Mouse (Mus musculus) cerebellum, adult 9-11 months (tissue): ENCODE data around the gene Pmis2.

Source experiments
- DNase-seq: peaks from one replicate; pipeline ENCODE4 v3.0.0; 2022

Gene Pmis2

GRCm38 (mm10) chr7:30671480-30671879 is at the start of gene Pmis2:
Gene Pmis2, minus strand, starts transcription at chr7:30671605.
- no peak for DNase-seq

GRCm38 (mm10) chr7:30719669-30720068 is 48.3 kb upstream of the Pmis2 start:
- DNase-seq = no peak

GRCm38 (mm10) chr7:30717716-30718046 is 46.3 kb upstream of the Pmis2 start:
- no peak for DNase-seq

GRCm38 (mm10) chr7:30717006-30717715 is 45.8 kb upstream of the Pmis2 start:
- DNase-seq = no peak

- no peak for DNase-seq
Measured at GRCm38 (mm10) chr7:30711942-30712341, 40.5 kb upstream of the Pmis2 start, which contains the start of gene Atp4a. Gene Atp4a, plus strand, starts transcription at chr7:30712209.

GRCm38 (mm10) chr7:30707441-30707840 is 36.0 kb upstream of the Pmis2 start:
- DNase-seq = no peak

GRCm38 (mm10) chr7:30706214-30706882 is 34.9 kb upstream of the Pmis2 start:
- no peak for DNase-seq

GRCm38 (mm10) chr7:30698589-30698988 is 27.2 kb upstream of the Pmis2 start, which contains the start of gene 2200002J24Rik:
Gene 2200002J24Rik, plus strand, starts transcription at chr7:30698926.
- DNase-seq = no peak

- no peak for DNase-seq
Measured at GRCm38 (mm10) chr7:30698101-30698500, 26.7 kb upstream of the Pmis2 start.

GRCm38 (mm10) chr7:30688325-30688724 is 16.9 kb upstream of the Pmis2 start:
- DNase-seq = no peak

- DNase-seq = no peak
Measured at GRCm38 (mm10) chr7:30683425-30683824, 12.0 kb upstream of the Pmis2 start.

GRCm38 (mm10) chr7:30681897-30682296 is 10.5 kb upstream of the Pmis2 start:
- DNase-seq = no peak

- DNase-seq = no peak
Measured at GRCm38 (mm10) chr7:30678263-30678975, 7.0 kb upstream of the Pmis2 start.

- DNase-seq = no peak
Measured at GRCm38 (mm10) chr7:30669229-30669628, 2.2 kb downstream of the Pmis2 start.

GRCm38 (mm10) chr7:30665321-30665720 is 6.1 kb downstream of the Pmis2 start:
- DNase-seq = peak; percentile 42

- DNase-seq = peak; percentile 90
Measured at GRCm38 (mm10) chr7:30664529-30665200, 6.7 kb downstream of the Pmis2 start, which contains the start of gene Haus5. Gene Haus5, minus strand, starts transcription at chr7:30664994.

GRCm38 (mm10) chr7:30649591-30650540 is 21.5 kb downstream of the Pmis2 start, which contains the start of gene Rbm42:
Gene Rbm42, minus strand, starts transcription at chr7:30650317.
- peak; percentile 99 for DNase-seq

- no peak for DNase-seq
Measured at GRCm38 (mm10) chr7:30639083-30639482, 32.3 kb downstream of the Pmis2 start.

GRCm38 (mm10) chr7:30636395-30636794 is 35.0 kb downstream of the Pmis2 start:
- no peak for DNase-seq

GRCm38 (mm10) chr7:30635752-30636151 is 35.7 kb downstream of the Pmis2 start, which contains the start of gene Etv2:
Gene Etv2, minus strand, starts transcription at chr7:30635852.
- DNase-seq = no peak

GRCm38 (mm10) chr7:30634621-30635020 is 36.8 kb downstream of the Pmis2 start:
- no peak for DNase-seq
